Mouse (Mus musculus): Measurements from ENCODE around the gene Gm11444. TPM values are rescaled to one million over a fixed set of nuclear protein-coding genes. Genes with fewer than 3 reads are reported as not detected.

Gene Gm11444
- total and polyA plus RNA-seq, 2 experiments from 2014 or later, result not detected

DNA sequence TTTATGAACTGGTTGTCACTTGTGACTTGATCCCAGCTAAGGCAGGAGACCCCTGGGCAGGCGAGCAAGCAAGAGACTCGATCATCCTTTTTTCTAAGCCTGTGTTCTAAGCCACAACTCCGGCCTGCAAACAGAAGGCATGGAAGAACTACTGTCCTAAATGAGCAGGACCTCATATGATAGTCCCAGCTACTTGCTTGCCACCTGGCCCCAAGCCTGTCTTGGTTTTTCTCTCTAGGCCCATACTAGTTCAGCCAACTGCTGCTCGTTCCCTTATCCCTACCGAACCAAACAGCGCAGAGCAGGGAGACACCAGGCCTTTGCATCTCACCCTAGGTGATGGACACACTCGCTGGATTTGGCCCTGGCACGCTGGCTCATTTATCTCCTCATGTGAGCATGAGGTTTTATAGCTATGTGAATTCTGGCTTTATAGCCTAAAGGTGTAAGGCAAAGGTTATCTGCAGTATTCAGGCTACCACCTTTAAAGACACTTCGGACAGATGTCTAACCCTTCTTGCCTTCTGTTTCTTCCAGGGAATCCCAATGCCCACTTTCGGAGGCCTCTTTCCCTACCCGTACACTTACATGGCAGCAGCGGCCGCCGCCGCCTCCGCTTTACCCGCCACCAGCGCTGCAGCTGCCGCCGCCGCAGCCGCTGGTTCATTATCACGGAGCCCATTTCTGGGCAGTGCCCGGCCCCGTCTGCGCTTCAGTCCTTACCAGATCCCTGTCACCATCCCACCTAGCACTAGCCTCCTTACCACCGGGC, 9.9 kb downstream of the Gm11444 start:
- H3K4me2 ChIP-seq (ENCODE audit: low read depth, low read length, poor library complexity, severe bottlenecking), result peak overlapping the region; percentile 22; the same call in 1 of the 2 replicates
- H3K4me1 ChIP-seq (ENCODE audit: insufficient read depth, low read length), result peaks cover 12% of the 10 kb centered on the region; the same call in 1 of the 2 replicates
- DNase-seq (ENCODE audit: low spot score), result no peak
- H3K9me3 ChIP-seq (ENCODE audit: low read length), result no peaks in the 10 kb centered on the region
- TF ChIP-seq CTCF (IDR thresholded peaks at IDR 0.05), result no peak
- ATAC-seq (ENCODE audit: low FRiP score), result no peak
- 8% methylated on average over 27 of the region's 27 CpGs for WGBS
- H3K4me3 ChIP-seq (ENCODE audit: low read depth, low read length), result no peak overlapping the region; the same call in 1 of the 2 replicates
- no peak overlapping the region for H3K27ac ChIP-seq (ENCODE audit: low read depth, low read length)
- H3K9ac ChIP-seq (replicated peaks; ENCODE audit: low read length, poor library complexity, severe bottlenecking), result no peak overlapping the region
- H3K36me3 ChIP-seq (ENCODE audit: insufficient read depth, low read length), result no peaks in the 10 kb centered on the region
- peaks cover 92% of the 10 kb centered on the region for H3K27me3 ChIP-seq (ENCODE audit: insufficient read depth, low read length)

DNA sequence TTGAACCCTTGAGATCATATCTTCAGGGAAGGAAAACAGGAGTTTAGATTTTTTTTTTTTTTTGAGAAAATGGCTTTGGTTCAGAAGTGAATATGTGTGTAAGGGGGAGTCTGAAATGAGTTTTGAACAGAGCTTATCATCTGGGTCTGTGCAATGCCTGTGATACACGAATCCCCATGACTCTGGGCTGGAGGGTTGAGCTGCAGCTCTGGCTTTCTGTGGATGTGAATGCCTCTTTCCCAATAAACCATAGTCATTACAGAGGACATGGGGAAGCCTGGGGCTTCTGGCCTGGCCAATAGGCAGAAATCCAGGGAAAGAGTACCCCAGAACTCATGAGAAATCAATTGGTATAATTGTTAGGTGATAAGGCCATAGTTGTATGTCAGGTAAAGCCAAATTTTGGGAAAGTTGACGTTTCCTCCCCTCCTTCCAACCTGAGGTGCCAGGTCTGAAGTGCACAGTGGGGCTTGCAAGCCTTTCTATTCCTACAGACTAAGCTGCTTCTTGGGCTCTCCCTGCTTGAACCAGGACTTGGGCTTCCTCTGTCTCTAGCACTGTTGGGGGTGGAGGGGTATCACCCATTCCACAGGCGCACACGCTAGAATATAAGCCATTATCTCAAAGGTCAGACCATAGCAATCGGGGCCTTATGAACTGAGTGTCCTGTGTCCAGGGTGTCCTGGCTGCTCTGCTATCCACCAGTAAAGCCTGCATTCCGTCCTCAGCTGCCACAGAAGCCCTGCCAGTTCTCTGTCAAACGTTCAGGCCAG, 10.7 kb downstream of the Gm11444 start:
- Histone ChIP-seq H3K9me3 (ENCODE audit: low read length) (no peaks in the 10 kb centered on the region), H3K4me1 (ENCODE audit: insufficient read depth, low read length) (peaks cover 12% of the 10 kb centered on the region; the same call in 1 of the 2 replicates), H3K27me3 (ENCODE audit: insufficient read depth, low read length) (peaks cover 92% of the 10 kb centered on the region), H3K36me3 (ENCODE audit: insufficient read depth, low read length) (no peaks in the 10 kb centered on the region), H3K4me3 (ENCODE audit: low read depth, low read length) (no peak overlapping the region), H3K4me2 (ENCODE audit: low read depth, low read length, poor library complexity, severe bottlenecking) (no peak overlapping the region), H3K27ac (ENCODE audit: low read depth, low read length) (no peak overlapping the region), H3K9ac (replicated peaks; ENCODE audit: low read length, poor library complexity, severe bottlenecking) (no peak overlapping the region)
- DNase-seq (ENCODE audit: low spot score) (no peak), ATAC-seq (ENCODE audit: low FRiP score) (no peak)
- WGBS, result 19% methylated on average over 7 of the region's 7 CpGs
- no peak for TF ChIP-seq CTCF (IDR thresholded peaks at IDR 0.05)

DNA sequence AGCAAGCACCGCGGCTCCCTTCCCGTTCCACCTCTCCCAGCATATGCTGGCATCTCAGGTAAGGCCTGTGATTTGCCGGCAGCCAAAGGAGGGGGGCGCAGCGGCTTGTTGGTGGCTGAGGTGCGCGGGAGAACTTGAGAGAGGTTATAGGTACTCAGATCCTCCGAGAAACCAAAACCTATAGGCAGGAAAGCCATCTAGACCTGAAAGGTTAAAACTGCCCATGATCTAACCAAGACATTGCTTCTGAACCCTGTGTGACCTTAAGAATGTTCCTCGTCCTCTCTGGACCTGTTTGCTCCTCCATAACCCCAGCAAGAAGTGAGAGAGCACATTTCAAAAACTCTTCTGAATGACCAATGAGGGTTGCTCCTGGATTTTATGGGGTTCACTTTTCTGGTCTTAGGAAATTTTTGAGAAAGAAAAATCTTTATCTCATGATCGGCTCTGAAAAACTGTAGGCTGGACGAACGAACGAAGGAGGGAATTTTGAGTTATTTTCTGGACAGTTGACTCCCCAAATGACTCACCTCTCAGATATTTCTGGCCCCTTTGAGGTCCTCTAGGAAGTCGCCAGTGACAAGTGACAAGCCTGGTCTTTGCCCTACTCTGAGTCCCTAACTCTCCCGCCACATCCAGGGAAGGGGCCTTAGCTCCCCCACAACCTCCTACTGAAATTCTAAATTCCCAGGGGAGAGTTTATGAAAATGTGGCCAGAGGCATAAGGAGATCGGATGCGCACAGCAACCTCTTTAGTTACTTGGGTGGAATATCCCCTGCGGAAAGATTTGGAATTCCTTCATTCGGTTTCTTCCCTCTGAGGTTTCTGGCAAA, 11.5 kb downstream of the Gm11444 start:
- WGBS, result 9% methylated on average over 20 of the region's 20 CpGs
- TF ChIP-seq CTCF (IDR thresholded peaks at IDR 0.05), result no peak
- H3K27ac ChIP-seq (ENCODE audit: low read depth, low read length), result no peak overlapping the region
- H3K4me3 ChIP-seq (ENCODE audit: low read depth, low read length), result peak overlapping the region; percentile 24; the same call in 1 of the 2 replicates
- peaks cover 9% of the 10 kb centered on the region; the same call in 1 of the 2 replicates for H3K4me1 ChIP-seq (ENCODE audit: insufficient read depth, low read length)
- H3K9me3 ChIP-seq (ENCODE audit: low read length), result no peaks in the 10 kb centered on the region
- DNase-seq (ENCODE audit: low spot score), result no peak
- H3K4me2 ChIP-seq (ENCODE audit: low read depth, low read length, poor library complexity, severe bottlenecking), result no peak overlapping the region
- ATAC-seq (ENCODE audit: low FRiP score), result no peak
- peaks cover 95% of the 10 kb centered on the region for H3K27me3 ChIP-seq (ENCODE audit: insufficient read depth, low read length)
- no peak overlapping the region for H3K9ac ChIP-seq (replicated peaks; ENCODE audit: low read length, poor library complexity, severe bottlenecking)
- no peaks in the 10 kb centered on the region for H3K36me3 ChIP-seq (ENCODE audit: insufficient read depth, low read length)

DNA sequence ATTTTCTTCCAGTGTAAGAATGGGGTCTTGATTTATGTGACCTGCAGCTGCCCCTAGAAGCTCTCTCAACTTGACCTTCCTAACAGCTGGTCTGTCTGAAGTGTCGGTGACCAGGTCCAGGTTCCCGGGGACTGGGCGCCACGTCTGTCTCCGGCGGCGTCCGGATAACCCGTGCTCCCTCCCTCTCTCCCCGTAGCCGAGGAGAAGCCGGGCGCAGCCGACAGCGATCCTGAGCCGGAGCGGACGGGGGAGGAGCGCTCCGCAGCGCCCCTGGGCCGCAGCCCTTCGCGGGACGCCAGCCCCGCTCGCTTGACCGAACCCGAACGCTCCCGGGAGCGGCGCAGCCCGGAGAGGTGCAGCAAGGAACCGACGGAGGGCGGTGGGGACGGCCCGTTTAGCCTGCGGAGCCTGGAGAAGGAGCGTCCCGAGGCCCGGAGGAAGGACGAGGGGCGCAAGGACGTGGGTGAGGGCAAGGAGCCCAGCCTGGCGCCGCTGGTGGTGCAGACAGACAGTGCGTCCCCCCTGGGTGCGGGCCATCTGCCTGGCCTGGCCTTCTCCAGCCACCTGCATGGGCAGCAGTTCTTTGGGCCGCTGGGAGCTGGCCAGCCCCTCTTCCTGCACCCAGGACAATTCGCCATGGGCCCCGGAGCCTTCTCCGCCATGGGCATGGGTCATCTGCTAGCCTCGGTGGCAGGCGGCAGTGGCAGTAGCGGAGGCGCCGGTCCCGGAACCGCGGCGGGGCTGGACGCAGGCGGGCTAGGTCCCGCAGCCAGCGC, 12.3 kb downstream of the Gm11444 start:
- Histone ChIP-seq H3K4me2 (ENCODE audit: low read depth, low read length, poor library complexity, severe bottlenecking) (no peak overlapping the region), H3K9me3 (ENCODE audit: low read length) (no peaks in the 10 kb centered on the region), H3K27me3 (ENCODE audit: insufficient read depth, low read length) (peaks cover 92% of the 10 kb centered on the region), H3K9ac (replicated peaks; ENCODE audit: low read length, poor library complexity, severe bottlenecking) (no peak overlapping the region), H3K4me1 (ENCODE audit: insufficient read depth, low read length) (peaks cover 5% of the 10 kb centered on the region; the same call in 1 of the 2 replicates), H3K4me3 (ENCODE audit: low read depth, low read length) (peak overlapping the region; percentile 24), H3K36me3 (ENCODE audit: insufficient read depth, low read length) (no peaks in the 10 kb centered on the region), H3K27ac (ENCODE audit: low read depth, low read length) (no peak overlapping the region)
- ATAC-seq (ENCODE audit: low FRiP score), result no peak
- WGBS, result 1% methylated on average over 53 of the region's 67 CpGs
- no peak for DNase-seq (ENCODE audit: low spot score)
- no peak for TF ChIP-seq CTCF (IDR thresholded peaks at IDR 0.05)

DNA sequence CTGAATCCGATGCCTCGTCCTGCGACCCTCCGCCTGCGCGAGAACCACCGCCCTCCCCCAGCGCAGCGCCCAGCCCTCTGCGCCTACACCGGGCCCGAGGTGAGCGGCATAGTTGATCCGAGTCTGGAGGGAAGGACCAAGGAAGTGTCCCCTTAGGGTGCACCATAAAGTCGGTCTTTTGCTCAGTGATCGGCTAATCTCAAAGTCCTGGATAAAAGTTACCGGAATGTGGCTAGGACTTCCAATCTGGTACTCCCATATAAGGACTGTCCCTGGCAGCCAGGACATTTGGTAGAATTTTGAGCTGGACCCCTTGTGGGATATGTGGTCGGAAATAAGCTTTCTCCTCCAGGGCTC, 12.9 kb downstream of the Gm11444 start:
- Histone ChIP-seq H3K27ac (ENCODE audit: low read depth, low read length) (no peak overlapping the region), H3K36me3 (ENCODE audit: insufficient read depth, low read length) (no peaks in the 10 kb centered on the region), H3K4me3 (ENCODE audit: low read depth, low read length) (no peak overlapping the region; the same call in 1 of the 2 replicates), H3K9ac (replicated peaks; ENCODE audit: low read length, poor library complexity, severe bottlenecking) (no peak overlapping the region), H3K27me3 (ENCODE audit: insufficient read depth, low read length) (peaks cover 91% of the 10 kb centered on the region), H3K9me3 (ENCODE audit: low read length) (no peaks in the 10 kb centered on the region), H3K4me1 (ENCODE audit: insufficient read depth, low read length) (peaks cover 5% of the 10 kb centered on the region; the same call in 1 of the 2 replicates), H3K4me2 (ENCODE audit: low read depth, low read length, poor library complexity, severe bottlenecking) (no peak overlapping the region)
- no peak for TF ChIP-seq CTCF (IDR thresholded peaks at IDR 0.05)
- DNase-seq (ENCODE audit: low spot score) (no peak), ATAC-seq (ENCODE audit: low FRiP score) (no peak)
- WGBS, result 2% methylated on average over 18 of the region's 18 CpGs

Measured in midbrain, postnatal 0 days (tissue).